Mouse (Mus musculus) left cerebral cortex, adult 8-10 months (tissue): ENCODE results near the gene Srebf2. TPM values are rescaled to one million over a fixed set of nuclear protein-coding genes. Genes with fewer than 3 reads are reported as not detected.

Experiments
- DNase-seq, 2 experiments: peaks; one replicate each; pipeline ENCODE4 v3.0.0; 2022; ENCODE audit warnings: low spot score in 2 of 2
- total RNA-seq, 4 experiments: library from RNA; stranded (reverse); gene quantifications; 2 replicates each; pipeline ENCODE4 v1.2.4; 2022

Srebf2 gene
- total RNA-seq, 4 experiments from 2014 or later = 204 to 229 (median 207) TPM

DNA sequence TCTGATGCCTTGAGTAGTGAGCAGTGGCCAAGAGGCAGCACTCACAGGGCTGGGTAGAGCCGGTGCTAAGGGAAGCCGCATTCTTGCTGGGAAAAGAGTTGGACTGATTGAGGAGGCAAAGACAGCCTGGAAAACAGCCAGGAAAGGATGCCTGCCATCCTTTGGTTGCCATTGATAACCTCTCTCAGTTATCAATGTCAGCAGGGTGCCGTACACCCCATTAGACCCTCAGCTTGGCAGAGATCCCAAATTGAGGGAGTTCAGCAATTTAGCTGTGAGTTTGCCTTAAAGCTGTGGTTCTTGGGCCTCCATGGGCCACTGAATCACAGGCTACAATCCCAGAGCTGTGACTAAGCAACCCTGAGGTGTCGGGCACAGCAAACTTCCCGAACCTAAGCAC lies 34.1 kb downstream of the Srebf2 start:
- DNase-seq = no peak

DNA sequence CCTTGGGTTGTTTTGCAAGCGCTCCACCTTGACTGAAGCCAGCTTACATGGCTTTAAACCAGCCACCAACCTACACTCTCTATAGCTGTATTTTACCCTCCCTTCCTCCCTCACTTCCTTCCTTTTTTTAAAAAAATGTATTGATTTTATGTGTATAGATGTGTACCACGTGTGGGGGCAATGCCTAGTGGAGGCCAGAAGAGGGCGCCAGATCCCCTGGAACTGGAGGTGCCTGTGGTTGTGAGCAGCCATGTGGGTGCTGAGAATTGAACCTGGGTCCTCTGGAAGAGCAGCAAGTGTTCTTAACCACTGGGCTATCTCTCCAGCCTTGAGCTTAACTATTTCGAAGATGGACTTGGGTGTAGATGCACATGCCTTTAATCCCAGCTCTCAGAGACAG lies 35.3 kb downstream of the Srebf2 start:
- DNase-seq = no peak

DNA sequence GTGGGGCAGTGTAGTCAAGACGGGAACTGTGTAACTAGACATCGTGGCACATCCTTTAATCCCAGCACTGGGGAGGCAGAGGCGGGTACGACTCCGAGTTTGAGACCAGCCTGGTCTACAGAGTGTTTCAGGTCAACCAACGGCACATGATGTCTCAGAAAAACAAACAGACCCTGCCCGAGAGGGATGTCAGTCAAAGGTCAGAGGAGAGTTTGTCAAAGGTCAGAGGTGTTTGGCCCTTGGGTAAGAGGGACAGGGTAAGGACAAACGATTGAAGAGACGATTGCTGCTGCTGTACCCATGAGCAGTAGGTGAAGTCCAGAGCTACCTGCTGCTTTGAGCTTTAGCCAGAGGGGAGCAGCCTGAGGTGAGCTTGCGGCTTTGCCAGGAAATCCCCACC lies 36.6 kb downstream of the Srebf2 start:
- DNase-seq = no peak

GRCm38 (mm10) chr15:82184183-82184582 lies 37.2 kb downstream of the Srebf2 start:
- DNase-seq = no peak

GRCm38 (mm10) chr15:82184656-82185055 lies 37.7 kb downstream of the Srebf2 start:
- no peak for DNase-seq

DNA sequence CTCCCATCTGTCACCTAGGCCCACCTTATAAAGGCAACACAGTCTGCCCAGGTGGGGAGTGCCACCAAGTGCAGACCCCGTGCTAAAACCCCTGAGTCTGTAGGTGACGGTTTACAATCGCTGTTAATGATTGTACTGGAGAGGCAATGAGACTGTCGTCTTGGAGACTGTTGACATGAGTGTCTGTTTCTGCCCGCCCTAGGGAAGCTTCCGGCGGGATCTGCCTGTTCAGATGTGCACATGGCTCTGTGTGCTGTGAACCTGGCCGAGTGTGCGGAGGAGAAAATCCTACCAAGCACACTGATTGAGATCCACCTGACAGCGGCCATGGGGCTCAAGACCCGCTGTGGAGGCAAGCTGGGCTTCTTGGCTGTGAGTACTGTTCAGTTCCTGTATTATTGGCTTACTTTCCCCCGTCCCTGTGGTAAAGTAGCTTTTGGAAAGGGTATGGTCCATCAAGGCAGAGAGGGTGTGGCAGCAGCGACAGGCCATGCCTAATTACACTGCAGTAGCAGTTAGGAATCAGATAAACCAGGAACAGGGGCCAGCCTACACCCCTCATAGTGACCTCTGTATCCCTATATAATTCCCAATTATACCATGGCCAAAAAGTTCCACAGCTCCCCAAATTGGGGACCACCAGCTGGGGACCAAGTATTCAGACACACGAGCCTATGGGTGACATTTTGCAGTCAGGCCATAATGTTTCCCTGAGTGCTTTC lies 38.2 kb downstream of the Srebf2 start:
- DNase-seq = no peak

DNA sequence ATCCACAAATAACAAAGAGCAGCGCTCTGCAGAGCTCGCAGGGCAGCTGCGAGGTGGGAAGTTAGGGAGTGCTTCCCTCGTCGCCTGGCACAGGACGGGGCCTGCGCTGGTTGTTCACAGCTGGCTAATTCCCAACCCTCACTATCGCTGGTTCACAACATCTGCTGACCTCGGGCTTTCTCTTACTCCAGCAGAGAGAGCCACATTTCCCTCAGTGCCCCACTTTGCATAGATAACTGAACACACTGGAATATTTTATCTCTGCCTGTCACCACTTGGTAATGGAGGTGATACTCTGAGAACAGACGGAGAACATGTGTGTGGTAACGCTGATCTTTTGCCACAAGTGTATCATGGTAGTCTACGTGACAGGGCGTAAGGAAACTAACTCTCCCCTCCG lies 39.1 kb downstream of the Srebf2 start:
- DNase-seq = no peak

- no peak for DNase-seq
Observed at GRCm38 (mm10) chr15:82186931-82187330, 40.0 kb downstream of the Srebf2 start.

- no peak for DNase-seq
Observed at GRCm38 (mm10) chr15:82187401-82187800, 40.4 kb downstream of the Srebf2 start.

DNA sequence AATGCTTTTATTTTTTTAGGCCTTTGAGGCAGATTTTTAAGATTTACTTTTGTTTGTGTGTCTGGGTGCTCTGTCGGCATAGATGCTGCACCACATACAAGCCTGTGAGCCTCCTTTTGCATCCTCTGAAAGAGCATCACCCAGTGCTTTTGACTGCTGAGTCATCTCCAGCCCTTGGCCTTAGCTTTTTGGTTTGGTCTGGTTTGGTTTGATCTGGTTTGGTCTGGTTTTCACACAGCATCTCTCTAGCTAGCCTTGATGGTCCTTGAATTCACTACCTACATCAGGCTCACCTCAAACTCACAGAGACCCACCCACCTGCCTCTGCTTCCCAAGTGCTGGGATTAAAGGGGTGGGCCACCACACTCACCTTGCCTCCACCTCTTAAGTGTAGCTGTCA lies 40.9 kb downstream of the Srebf2 start:
- DNase-seq = no peak

DNA sequence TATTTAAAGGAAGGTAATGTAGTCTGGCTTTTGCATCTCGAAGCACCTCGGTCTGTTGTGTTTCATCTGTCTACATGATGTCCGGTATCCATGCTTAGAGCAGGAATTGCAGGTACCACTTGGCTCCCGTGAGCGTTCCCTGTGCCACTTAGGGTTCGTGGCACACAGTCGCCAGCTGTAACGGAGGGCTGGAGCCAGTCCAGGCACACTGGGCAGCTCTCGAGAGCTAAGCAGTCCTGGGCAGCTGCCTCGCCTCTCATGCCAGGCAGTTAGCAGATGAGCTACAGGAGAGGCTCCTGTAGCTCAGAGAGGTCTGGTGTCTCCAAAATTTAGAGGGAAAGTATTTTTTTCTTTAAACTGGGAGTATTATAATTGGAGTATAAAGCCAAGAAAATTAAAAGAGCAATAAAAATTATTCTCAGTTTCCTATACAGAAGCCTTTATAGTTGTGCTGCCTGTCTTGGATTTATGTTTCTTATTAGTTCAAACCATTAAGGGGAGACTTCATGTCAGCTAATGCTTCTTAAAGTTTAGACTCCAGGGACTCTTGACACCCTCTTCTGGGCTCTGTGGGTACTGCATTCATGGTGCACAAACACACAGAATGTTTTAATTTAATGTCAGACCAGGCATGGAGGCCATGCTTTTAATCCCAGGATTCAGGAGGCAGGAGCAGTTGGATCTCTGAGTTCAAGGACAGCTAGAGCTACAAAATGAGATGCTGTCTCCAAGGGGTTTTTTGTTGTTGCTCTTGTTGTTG lies 41.7 kb downstream of the Srebf2 start:
- no peak for DNase-seq

- DNase-seq = no peak
Observed at GRCm38 (mm10) chr15:82192617-82193016, 45.6 kb downstream of the Srebf2 start.

DNA sequence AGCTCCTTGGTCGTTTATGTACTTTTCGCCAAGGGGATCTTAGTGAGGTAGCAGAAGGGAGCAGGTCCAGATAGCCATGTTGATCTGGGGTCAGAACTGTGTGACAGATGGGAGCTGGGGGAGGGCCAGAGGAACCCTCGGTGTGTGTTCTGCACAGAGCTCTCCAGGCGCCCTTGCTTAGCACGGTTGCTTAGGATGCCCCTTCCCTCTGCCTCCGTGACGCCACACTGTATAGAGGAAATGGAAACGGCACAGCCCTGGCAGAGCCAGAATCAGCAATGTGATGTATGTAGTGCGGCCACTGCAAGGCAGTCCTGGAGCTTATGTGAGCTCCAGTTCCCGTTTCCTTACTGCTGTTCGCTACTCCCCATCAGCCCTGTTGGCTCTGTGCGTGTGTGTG lies 49.3 kb downstream of the Srebf2 start:
- DNase-seq = no peak

GRCm38 (mm10) chr15:82197246-82197750 lies 50.3 kb downstream of the Srebf2 start:
- DNase-seq = no peak

DNA sequence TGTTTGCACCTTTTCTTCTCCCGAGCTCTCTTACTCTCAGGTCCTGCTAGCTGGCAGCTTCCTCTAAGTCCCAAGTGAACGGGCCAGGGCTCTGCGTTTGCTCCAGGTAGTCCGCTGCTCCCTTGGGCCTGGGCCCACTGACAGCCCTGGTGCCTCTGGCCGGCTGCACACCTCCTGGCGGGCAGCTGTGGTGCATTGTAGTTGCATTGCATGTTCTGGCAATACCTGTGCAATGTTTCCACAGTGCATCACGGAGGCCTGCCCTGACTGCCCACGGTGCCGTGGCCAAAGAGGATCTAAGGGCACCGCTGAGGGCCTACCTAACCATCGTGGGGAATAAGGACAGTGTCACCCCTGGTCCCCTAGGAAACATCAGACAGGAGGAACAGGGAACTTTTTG lies 51.0 kb downstream of the Srebf2 start:
- DNase-seq = no peak

GRCm38 (mm10) chr15:82198342-82198741 lies 51.4 kb downstream of the Srebf2 start:
- no peak for DNase-seq

- DNase-seq = no peak
Observed at GRCm38 (mm10) chr15:82199546-82199945, 52.6 kb downstream of the Srebf2 start.

GRCm38 (mm10) chr15:82202086-82202485 lies 55.1 kb downstream of the Srebf2 start:
- DNase-seq = no peak

DNA sequence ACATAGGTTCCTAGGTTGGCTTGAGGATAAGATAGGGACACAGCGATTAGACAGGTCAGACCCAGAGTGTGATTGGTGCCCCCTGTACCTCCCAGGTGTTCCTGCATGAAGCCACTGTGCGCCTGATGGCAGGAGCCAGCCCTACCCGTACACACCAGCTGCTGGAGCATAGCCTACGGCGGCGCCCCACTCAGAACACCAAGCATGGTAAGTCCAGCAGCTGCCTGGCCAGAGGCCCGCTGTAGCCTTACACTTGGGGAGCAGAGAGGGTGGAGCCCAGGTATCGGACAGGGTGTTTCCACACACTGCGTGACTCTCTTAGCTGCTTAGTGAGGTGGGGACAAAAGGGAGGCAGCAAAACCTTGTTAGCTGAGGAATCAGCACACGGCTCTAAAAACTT lies 56.1 kb downstream of the Srebf2 start:
- DNase-seq = no peak

GRCm38 (mm10) chr15:82203611-82204351 lies 56.8 kb downstream of the Srebf2 start:
- DNase-seq = no peak

GRCm38 (mm10) chr15:82204680-82205371 lies 57.8 kb downstream of the Srebf2 start:
- no peak for DNase-seq
